Mouse (Mus musculus) CH12F3 (cell line): ENCODE data around the gene Gon7.

Experiments
- in situ Hi-C: fragments of 300-500 bp; cut with MboI; formaldehyde crosslinking; loops from 2 replicates; pipeline ENCODE4 v1.14.3; 2020; ENCODE audit warnings: low sequenced_read_pairs

Gon7 gene

DNA sequence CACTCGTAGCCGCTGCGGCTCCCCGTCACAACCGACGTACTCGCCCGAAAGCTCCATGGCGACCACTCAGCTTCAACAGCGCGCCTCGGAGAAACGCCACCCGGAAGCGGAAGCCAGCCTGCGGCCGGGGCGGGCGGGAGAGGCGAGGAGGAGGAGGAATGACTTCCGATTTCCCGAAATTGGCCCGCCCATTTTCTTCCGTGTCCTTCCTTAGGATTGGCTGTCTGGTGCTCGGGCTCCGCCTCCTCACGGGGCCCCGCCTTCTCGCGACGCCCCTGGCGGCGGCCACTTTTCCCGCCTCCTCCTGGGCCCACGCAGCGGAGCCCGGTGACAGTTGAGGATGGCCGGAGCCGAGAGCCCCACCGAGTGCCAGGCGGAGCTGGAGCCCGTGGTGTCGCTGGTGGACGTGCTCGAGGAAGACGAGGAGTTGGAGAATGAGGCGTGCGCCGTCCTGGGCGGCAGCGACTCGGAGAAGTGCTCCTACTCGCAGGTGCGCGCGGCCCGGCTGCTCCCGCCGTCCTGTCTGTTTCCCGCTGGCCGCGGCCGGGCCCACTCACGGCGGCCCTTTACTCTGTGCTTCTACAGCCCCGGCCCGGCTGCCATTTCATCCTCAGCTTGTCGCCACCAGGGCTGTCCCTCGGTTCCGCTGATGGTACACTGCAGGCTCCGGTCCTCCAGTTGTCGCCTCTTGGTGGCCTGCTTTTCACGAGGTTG is at the start of gene Gon7, which contains the start of the genes Gm28051 and Ubr7:
Gon7 (minus strand) TSS at position 115 of the 714 bp plus-strand sequence.
Gm28051 (minus strand) TSS at position 77 of the 714 bp plus-strand sequence.
Ubr7 (plus strand) TSS at position 279 of the 714 bp plus-strand sequence.
- in situ Hi-C loops: no loop called here

DNA sequence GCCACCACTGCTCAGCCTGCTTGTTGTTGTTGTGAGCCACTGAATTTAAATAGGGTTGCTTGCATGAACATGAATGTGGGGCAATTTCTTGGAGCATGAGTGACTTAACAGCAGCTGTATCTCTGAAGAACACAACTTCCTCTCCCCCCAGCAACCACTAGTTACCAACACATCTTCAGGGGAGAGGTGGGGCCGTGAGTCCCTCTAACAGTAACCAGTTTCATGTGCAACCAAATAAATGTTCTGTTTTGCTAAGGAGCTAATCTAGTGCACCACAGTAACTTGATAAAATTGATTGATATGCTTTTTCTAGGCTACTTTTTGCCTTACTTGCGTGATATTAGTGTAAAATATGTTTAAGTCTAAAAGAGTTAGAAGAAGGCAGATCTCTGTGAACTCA is 41.9 kb upstream of the Gon7 start:
- in situ Hi-C loops: no loop called here

DNA sequence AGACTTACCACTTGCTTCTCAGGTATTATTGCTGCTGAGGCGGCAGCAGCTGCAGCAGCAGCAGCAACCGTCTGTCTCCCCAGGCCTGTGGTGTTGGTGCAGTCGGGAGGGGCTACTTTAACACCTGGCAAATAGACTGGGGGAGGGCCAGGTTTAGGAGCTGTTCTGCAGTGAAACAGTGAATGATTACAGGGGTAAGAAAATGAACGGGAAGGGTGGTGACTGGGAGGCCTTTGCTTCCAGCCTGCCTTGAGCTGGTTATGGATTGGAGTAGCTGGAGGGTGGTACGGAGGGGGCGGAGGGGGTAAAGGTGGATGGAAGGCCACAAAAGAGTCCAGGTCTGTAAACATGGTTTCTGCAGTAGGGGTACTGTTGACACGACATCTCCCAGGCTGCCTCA is 30.3 kb upstream of the Gon7 start:
- in situ Hi-C loops: no loop called here

DNA sequence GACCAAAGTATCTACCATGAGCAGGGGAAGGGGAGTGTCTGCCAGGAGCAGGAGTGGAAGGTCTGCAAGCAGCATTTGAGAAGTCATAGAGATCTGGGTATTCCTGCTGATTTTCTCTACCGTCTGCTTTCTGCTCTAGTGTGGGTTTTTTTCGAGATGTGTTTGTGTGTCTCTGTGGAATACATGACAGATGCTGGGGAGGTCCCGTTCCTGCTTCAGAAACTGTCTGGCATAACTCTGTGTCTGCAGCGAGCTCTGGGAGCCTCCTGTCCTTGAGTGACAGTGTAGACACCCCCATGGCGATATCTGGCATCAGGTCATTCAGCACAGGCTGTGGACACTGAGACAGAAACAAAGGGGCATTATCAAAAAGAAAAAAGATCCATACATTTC is 28.0 kb upstream of the Gon7 start:
- in situ Hi-C loops: no loop called here

DNA sequence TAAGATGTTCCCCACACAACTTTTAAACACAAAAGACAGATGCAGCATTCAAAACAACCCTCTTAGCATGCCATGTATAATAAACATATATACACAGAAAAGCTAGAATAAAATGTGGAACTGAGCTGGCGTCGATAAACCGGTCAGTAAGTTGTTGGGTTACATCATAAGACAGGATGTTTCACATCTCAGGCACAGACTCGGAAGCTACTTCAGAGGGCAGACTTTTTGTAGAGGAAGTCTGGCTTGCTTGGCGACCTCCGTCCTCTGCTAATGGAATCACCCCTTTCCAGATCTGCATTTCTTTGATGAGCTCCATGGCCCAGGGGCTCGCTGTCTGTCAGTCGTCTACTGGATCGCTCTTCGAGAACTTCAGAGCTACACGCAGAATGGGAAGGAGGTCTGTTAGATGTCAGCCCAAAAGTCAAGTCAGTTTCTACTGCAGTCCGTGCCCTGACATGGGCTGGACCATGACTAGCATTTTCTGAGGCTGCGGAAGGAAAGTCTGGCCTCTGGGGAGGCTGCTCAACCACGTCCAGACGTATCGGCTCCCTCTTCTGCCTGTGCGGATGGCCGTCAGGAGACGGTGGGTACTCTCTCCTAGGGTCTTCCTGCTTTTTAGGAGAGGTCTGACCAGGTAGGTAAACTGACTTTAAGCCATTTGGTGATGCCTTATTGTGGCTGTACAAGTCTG is 27.4 kb upstream of the Gon7 start:
- in situ Hi-C loops: no loop called here

DNA sequence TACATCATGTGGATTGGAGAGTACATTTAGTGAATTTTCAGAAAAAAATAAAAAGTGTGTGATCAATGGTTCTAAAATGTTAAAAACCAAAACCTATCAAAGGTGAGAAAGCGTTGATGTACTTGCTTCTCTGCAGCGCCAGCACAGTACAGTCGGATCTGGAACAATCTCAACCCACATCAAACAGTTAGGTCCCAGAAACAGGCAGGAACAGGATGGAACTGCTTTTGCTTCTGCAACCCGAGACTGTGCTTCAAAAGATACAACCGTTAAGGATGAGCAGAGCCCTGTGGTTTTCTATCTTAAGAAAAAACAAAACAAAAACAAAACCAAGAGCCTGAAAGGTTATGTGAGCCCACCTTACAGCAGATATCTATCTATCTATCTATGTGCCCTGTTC is 25.2 kb upstream of the Gon7 start:
- in situ Hi-C loops: no loop called here

DNA sequence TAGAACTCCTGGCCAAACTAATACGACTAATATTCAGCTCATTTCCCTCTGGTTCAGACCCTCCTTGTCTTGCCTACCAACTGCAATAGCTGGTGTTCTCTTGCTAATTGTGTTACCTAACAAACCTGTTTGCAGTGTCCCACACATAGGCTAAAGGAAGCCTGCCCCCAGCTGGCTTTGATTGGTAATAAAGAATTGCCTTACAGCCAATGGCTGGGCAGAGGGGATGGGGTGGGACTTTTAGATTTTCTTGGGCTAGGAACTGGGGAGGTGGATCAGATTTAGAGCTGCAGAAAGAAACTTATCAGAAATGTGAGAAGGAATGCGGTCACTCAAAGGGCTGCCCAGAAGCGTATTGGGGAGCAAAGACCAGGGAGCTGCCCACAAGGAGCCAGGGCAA is 21.8 kb upstream of the Gon7 start:
- in situ Hi-C loops: no loop called here

DNA sequence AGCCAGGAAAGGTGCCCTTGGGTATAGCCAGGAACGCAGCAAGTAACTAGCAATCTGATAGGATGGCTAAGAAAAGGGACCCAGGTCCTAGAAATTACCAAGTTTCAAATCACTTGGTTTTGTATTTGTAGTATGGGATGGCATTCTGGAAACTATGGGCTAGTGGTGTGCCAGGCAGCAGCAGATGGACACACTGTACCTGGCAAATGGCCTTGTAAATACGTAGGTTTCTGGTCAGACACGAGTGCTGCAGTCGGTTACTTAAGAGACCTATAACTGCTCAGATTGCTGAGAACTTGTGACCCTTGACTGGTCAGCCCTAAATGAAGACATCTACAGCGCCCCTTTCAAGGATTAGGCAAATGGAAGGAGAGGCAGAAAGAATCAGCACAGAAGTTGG is 20.5 kb upstream of the Gon7 start:
- in situ Hi-C loops: no loop called here

DNA sequence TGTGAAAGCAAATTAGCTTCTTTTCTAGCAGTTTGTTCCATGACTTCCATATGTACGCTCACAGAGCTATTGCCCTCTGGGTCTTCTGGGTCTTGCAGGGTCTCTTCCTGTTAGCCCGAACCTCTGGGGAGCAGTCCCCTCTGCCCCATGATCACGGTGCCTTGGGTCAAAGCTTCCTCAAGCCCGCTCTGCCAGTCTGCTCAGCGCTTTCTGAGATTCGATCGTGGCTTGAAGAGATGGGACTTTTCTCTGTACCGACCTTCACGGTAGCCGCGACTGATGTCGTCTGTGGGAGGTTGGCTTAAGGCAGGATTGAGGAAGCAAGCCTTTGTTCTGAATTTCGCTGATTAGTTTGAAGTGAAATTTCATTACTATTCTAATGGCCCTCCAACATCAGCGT is 18.4 kb upstream of the Gon7 start:
- in situ Hi-C loops: no loop called here

DNA sequence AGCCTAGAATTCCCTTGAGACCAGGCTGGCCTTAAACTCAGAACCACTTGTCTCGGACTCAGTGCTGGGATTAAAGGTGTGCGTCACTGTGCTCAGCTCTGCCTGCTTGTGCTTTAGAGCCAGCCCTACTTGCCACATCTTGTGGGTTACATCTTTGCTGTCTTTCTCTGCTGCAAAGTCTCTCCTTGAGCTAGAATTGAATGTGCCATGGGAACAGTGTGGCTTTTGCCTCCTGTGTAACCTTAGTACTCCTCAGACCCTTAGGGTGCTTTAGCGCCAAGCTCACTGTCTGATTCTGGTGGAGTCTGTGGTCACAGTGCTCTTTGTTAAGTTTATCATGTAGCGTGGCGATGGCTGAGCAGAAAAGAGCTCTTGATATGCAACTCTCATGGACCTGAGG is 15.1 kb upstream of the Gon7 start:
- in situ Hi-C loops: no loop called here

DNA sequence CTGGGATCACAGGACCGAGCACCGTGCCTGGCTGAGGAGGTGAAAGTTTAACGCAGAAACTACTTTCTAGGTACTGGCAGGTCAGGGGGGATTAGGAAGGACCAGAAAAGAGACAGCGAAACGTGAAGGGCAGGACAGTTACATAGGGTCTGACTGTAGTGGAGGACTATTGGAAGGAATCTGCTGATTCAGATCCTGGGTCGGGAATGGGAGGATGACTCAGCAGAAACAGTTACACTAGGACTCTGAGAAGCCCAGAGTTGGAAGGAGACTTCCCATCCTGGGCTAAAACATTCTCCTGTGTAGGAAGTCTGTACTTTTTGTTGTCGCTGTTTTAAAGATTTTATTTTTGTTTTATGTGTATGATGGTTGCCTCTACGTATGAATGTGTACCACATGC is 14.0 kb upstream of the Gon7 start:
- in situ Hi-C loops: no loop called here

DNA sequence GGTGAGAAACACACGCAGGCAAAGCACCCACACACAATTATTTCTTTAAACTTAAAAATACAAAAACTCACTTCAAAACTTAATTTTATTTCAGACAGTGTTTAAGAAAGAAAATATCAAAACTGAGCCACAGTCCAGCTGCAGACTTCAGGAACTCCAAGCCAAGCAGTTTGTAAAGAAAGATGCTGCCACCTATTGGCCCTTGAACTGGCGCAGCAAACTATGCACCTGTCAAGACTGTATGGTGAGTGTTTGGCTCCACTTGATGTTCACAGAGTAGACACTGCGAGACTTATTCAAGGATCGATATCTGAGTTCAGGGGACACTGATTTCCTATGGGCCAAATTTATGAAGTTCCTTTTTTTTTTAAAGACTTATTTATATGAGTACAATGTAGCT is 11.4 kb upstream of the Gon7 start:
- in situ Hi-C loops: no loop called here

DNA sequence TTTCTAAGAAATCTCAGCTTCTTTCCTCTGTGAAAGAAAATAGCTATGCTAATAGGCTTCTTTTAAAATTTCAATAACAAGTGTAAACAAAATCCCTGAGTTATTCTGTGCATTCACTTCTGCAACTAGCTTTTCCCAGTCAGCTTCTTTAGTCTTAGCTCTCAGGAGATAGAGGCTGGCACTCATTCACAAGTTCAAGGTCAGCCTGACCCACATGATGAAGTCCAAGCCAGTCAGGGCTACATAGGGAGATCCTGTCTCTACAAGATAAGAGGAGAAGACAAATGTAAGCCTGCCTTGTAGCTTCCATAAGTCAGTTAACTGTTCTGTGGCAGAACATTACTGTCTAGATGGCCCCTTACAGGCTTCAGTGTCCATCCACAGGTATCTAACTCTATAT is 6.1 kb upstream of the Gon7 start:
- in situ Hi-C loops: no loop called here

DNA sequence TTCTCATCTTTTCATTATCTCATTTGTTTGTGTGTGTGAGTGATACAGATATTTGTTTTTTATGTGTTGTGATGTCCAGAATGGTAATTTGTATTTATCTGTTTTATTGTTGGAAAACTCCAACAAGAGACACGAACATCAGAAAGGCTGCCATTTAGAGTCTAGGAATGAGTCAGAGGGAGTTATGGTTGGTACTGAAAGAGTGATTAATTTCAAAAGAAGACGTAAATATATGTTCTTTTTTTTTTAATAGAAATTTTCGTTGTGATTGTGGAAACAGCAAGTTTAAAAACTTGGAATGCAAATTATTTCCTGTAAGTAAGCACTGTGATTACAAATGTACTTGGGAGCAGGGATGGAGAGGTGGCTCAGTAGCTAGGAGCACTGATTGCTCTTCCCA is 4.1 kb upstream of the Gon7 start:
- in situ Hi-C loops: no loop called here

DNA sequence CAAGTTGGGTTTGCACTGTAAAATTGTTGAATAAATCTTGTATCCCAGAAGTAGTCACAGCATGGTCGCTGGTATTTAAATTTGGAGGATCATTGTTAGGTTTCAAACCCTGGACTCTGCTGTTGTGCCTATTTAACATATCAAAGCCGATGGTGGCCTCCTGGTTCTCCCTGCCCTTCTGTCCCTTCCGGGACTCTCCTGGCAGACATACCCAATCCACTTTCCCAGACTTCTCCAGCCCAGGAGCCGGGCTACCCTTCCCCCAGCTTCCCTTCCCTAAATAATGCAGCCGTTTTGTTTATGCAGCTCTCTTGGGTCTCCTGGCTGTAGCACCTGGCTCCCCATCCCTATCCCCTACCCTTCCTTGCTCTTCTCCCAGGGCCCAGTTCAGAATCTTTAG is 1.3 kb upstream of the Gon7 start:
- in situ Hi-C loops: no loop called here

DNA sequence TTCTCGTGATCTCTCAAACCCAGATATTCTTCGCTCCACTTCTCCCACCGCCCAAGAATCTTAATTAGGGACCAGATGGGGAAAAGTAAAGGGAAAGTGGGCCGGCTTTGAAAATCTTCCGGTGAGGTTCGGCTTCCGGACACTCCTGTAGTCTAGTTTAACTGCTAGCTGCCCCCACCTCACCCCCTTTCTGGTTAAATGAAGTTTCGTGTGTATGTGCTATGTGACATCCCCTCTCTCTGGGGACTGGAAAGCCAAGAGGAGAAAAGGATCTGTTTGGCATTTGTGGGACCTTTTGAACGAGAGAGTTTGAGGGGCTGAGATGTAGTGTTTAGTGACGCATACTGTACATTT is 777 bp upstream of the Gon7 start, which contains the start of gene Gm20604:
Gm20604 (minus strand) TSS at position 270 of the 354 bp plus-strand sequence.
- in situ Hi-C loops: no loop called here

DNA sequence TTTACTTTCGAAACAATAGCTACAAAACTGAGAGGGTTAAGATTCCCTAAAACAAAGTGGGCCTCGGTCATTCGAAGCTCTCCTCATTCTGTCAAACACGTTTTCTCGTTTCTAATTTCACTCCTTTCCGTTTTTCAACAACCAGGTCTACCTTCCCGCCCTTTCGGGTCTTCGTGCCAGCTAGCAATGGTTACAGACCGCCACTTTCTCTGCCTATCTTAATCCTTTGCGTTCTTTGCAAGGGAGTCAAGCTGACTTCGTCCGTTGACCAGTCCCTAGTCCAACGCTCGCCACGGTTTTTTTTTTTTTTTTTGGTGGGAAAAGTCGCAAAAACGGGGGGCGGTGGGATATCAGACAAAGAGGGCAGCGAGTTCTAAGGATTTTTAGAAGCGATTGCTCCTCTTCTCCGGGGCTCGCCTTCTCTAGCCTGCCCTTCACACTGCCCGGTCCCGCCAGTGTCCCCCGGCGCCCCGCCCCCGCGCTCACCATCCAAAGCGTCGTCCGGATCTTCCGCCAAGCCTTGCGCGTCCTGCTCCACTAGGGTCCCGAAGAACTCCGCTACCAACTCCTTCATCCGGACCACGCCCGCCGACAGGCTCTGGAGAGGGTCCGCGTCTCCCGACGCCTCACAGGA is 431 bp downstream of the Gon7 start:
- in situ Hi-C loops: no loop called here

DNA sequence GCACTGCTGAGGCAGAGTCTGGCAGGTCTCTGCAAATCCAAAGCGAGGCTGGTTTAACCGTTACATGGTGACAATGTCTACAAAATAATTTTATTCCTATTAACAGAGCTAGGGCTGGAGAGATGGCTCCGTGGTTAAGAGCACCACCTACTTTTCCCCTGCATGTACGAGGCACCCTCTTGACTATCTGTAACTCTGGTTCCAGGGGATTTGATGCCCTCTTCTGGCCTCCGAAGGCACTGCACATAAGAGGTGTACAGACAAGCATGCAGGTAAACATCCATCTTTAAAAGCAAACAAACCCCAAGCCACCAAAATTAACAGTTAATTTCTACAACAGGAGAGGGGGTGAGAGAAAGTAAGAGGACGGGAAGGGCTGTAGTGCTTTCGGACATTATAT is 1.3 kb downstream of the Gon7 start:
- in situ Hi-C loops: no loop called here

DNA sequence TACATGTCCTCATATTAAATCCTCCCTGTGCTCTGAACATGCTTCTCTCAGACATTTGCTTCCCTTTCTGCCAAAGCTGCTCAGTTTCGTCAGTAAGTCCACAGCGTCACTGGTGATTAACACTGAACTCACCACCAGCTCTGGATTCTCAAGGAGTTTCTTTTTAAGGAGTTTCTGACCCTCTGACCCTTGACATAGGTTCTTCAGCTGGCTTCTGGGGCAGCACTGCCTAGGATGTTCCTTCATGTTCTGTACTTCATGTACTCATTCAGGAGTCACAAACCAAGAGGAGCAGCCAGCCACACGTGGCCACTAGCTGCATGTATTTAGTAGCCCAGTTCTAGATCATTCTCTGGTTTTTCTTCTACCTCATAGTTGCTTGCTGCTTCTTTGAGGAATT is 9.3 kb downstream of the Gon7 start:
- in situ Hi-C loops: no loop called here

DNA sequence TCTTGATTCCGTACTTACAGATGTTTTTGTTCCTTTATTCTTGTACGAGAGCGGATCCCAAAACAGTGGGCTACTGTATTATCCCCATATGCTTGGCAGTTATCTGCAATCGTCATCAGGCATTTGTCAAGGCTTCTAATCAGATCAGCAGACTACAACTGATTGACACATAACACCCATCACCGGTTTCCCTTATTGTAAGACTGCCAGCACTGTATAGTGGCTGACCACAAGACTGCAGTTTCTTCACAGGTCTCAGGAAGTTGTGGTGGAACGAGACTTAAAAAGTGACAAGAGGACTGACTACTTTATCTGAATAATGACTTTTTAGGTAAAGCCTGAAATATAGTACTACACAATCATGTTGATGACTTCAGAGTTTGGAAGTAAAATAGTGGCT is 12.8 kb downstream of the Gon7 start:
- in situ Hi-C loops: no loop called here

DNA sequence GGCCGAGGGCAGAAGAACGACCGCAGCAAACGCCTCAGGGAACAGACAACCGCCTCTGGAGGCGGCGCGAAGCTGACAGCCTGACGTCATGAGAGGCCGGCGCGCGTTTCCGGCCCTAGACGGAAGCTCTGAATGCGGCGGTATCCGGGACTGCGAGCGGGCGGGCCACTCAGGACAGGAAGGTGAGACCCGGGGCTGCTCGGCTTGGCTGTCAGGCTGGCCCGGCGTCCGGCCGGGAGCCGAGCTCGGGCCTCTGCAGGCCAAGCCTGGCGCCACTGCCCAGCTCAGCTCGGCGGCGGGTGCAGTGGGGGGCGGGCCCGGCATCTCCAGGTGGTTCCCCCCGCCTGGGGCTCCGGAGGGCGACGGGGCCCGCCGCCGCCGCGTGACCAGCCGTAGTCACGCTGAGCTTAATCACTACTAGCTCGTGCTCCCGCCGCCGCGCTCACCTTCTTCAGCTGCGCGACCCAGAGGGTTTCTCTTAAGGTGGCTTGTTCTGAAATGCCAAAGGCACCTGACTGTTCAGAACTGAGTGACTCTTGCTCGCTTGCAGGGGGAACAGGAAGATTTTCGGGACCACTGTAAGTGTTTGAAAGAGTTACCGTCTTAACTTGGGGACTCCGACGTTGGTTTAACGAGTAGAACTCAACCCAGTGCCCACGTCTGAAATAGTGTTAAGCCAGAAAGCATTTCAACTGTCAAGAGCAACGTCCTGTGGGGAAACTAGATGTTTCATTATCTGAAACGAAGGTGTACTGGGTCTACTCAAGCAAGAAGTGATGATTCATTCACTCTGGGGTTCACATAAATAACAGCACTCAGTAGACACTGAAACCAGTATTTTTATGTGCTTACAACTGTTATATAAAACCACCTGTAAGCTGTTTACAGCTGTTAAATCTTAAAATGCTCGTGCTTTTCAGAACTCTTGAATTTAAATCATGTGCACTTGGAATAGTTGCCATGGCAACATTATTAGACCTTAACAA is 13.7 kb downstream of the Gon7 start, which contains the start of the genes Moap1 and Tmem251:
Moap1 (minus strand) TSS at position 73 of the 986 bp plus-strand sequence.
Tmem251 (plus strand) TSS at position 174 of the 986 bp plus-strand sequence.
- in situ Hi-C loops: no loop called here
